Comparison of ENCODE assay signal across 19 mouse cellular contexts in the genomic region with DNA sequence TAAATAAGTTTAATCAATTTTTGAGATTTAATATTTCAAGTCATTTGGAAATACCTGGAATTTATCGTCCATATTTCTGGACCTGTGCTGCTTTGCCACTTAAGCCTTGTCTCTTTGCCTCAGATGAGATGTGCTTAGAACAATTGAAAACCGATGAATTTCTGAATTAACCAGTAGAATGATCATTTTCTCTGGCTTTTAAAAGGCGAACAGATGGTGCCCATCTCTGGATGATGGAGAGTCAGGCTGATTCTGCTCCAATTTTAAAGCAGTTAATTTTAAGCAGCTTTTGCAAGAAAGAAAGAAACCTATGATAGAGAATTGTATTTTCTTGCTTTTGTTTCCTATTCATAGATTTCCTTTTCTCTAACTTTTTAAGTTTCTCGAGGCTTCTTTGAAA.
DNase-seq lines count a peak whose midpoint lies in the region; ATAC-seq lines count a peak whose summit lies in the region.
"Had no signal": no experiment of that assay in that cellular context is flagged by ENCODE, and none has a peak within 500 bp of the region (broad histone marks: within the 10 kb centered on the region; RNA-seq: fewer than 3 reads in every experiment).

No protein-coding gene starts in this region.

- peak; percentile 89 for ATAC-seq in cerebellum, adult (ENCODE audit: insufficient number of reproducible peaks, low FRiP score, low TSS enrichment)

- no peak for DNase-seq in cerebellum, postnatal 4 days (ENCODE audit: low spot score in 2 of 2)
- DNase-seq in layer of hippocampus, adult 11-12 months (ENCODE audit: low spot score): peak; percentile 15
- no peak for DNase-seq in layer of hippocampus, postnatal 10 days (ENCODE audit: low spot score in 2 of 2)
- DNase-seq in cerebellum, adult 18-20 months: peak; percentile 35 to 36
- peak; percentile 17 for DNase-seq in layer of hippocampus, adult 8-10 months (ENCODE audit: low spot score in 2 of 2)
- no peak for DNase-seq in T-cell, adult 2 months (ENCODE audit: low spot score)
- no peak for DNase-seq in adipocyte (ENCODE audit: low spot score)
- DNase-seq: adrenal gland, postnatal 36 days; embryo, embryonic 11 days; gastrocnemius, postnatal 14 days; heart, adult 18-20 months; heart, postnatal 14 days; kidney, adult 11 months; kidney, postnatal 4 days; liver; lung, postnatal 4 days; thymus, adult 18-20 months; thymus, postnatal 36 days had no signal

Comparison
In these comparisons a context has a peak if more than half of its experiments do, and no peak if none do; other contexts are left out.
1. DNase-seq: peak in layer of hippocampus, adult 11-12 months (single experiment), cerebellum, adult 18-20 months (2 of 2) and layer of hippocampus, adult 8-10 months (2 of 2); none in cerebellum, postnatal 4 days (0 of 2), layer of hippocampus, postnatal 10 days (0 of 2), T-cell, adult 2 months (single experiment) and adipocyte (single experiment).